Mouse (Mus musculus): ENCODE results near the gene 1700020D05Rik. TPM values are rescaled to one million over a fixed set of nuclear protein-coding genes. Genes with fewer than 3 reads are reported as not detected.
"Not testable (repeated sequence)": the region's sequence is repeated elsewhere in the genome, so short reads cannot be mapped to it uniquely, and the experiment has no call there.

Gene 1700020D05Rik
- polyA plus RNA-seq, 1 experiment from 2014 or later = not detected

- Histone ChIP-seq H3K9me3 (no peaks in the 10 kb centered on the region), H3K36me3 (peaks cover 53% of the 10 kb centered on the region), H3K27me3 (no peaks in the 10 kb centered on the region), H3K9ac (no peak overlapping the region), H3K27ac (no peak overlapping the region), H3K4me3 (no peak overlapping the region), H3K4me2 (0 out of 2 replicates have a peak overlapping the region, but pooled peaks have one; percentile 83), H3K4me1 (peaks cover 21% of the 10 kb centered on the region)
- 78% methylated on average over 4 of the region's 4 CpGs for WGBS
- ATAC-seq (ENCODE audit: insufficient number of reproducible peaks, insufficient read depth, low FRiP score, low TSS enrichment, low read depth) = no peak
These were observed 10.9 kb downstream of the 1700020D05Rik start for GRCm38 (mm10) chr19:5492641-5493040.

GRCm38 (mm10) chr19:5490898-5491708, 12.5 kb downstream of the 1700020D05Rik start:
- no peaks in the 10 kb centered on the region for H3K9me3 ChIP-seq
- H3K36me3 ChIP-seq = peaks cover 42% of the 10 kb centered on the region
- peaks cover 36% of the 10 kb centered on the region for H3K4me1 ChIP-seq
- peak overlapping the region; percentile 99 for H3K4me3 ChIP-seq
- H3K4me2 ChIP-seq = peak overlapping the region; percentile 83
- ATAC-seq (ENCODE audit: insufficient number of reproducible peaks, insufficient read depth, low FRiP score, low TSS enrichment, low read depth) = no peak
- H3K27me3 ChIP-seq = no peaks in the 10 kb centered on the region
- peak overlapping the region; percentile 97 for H3K9ac ChIP-seq
- under 1% methylated on average over 59 of the region's 59 CpGs for WGBS
- peak overlapping the region; percentile 99 for H3K27ac ChIP-seq

GRCm38 (mm10) chr19:5490313-5490897, 13.2 kb downstream of the 1700020D05Rik start, which contains the start of gene Cfl1:
TSS of gene Cfl1 (plus strand) at chr19:5490455.
- peak within 1 kb of the TSS; percentile 99 for H3K4me3 ChIP-seq
- WGBS = under 1% methylated on average over 62 of the region's 62 CpGs
- peak within 1 kb of the TSS; percentile 83 for H3K4me2 ChIP-seq
- H3K36me3 ChIP-seq = peaks cover 42% of the 10 kb centered on the region
- ATAC-seq (ENCODE audit: insufficient number of reproducible peaks, insufficient read depth, low FRiP score, low TSS enrichment, low read depth) = peak; percentile 15
- peaks cover 38% of the 10 kb centered on the region for H3K4me1 ChIP-seq
- peak within 1 kb of the TSS; percentile 99 for H3K27ac ChIP-seq
- H3K27me3 ChIP-seq = no peaks in the 10 kb centered on the region
- H3K9ac ChIP-seq = peak within 1 kb of the TSS; percentile 97
- no peaks in the 10 kb centered on the region for H3K9me3 ChIP-seq

- H3K9me3 ChIP-seq; H3K9ac ChIP-seq; ATAC-seq (ENCODE audit: insufficient number of reproducible peaks, insufficient read depth, low FRiP score, low TSS enrichment, low read depth); H3K27me3 ChIP-seq: not testable (repeated sequence)
- WGBS = 49% methylated on average over 10 of the region's 10 CpGs
- Histone ChIP-seq H3K4me2 (peak overlapping the region; percentile 83), H3K27ac (peak overlapping the region; percentile 99), H3K4me3 (peak overlapping the region; percentile 99), H3K4me1 (peaks cover 38% of the 10 kb centered on the region), H3K36me3 (peaks cover 43% of the 10 kb centered on the region)
These were observed 13.9 kb downstream of the 1700020D05Rik start for GRCm38 (mm10) chr19:5489721-5490120.

GRCm38 (mm10) chr19:5488878-5489571, 14.6 kb downstream of the 1700020D05Rik start:
- WGBS = under 1% methylated on average over 26 of the region's 26 CpGs
- no peaks in the 10 kb centered on the region for H3K9me3 ChIP-seq
- H3K4me3 ChIP-seq = peak overlapping the region; percentile 56
- H3K4me1 ChIP-seq = peaks cover 38% of the 10 kb centered on the region
- H3K4me2 ChIP-seq = peak overlapping the region; percentile 83
- peaks cover 43% of the 10 kb centered on the region for H3K36me3 ChIP-seq
- peak overlapping the region; percentile 99 for H3K27ac ChIP-seq
- peak overlapping the region; percentile 76 for H3K9ac ChIP-seq
- no peaks in the 10 kb centered on the region for H3K27me3 ChIP-seq
- peak; percentile 83 for ATAC-seq (ENCODE audit: insufficient number of reproducible peaks, insufficient read depth, low FRiP score, low TSS enrichment, low read depth)

GRCm38 (mm10) chr19:5487768-5488550, 15.6 kb downstream of the 1700020D05Rik start, which contains the start of gene Mus81:
TSS of gene Mus81 (minus strand) at chr19:5488402.
- Histone ChIP-seq H3K4me2 (peak within 1 kb of the TSS; percentile 83), H3K36me3 (peaks cover 43% of the 10 kb centered on the region), H3K4me1 (peaks cover 38% of the 10 kb centered on the region), H3K9me3 (no peaks in the 10 kb centered on the region), H3K4me3 (peak within 1 kb of the TSS; percentile 56), H3K9ac (peak within 1 kb of the TSS; percentile 76), H3K27ac (peak within 1 kb of the TSS; percentile 99), H3K27me3 (no peaks in the 10 kb centered on the region)
- ATAC-seq (ENCODE audit: insufficient number of reproducible peaks, insufficient read depth, low FRiP score, low TSS enrichment, low read depth) = peak; percentile 64
- WGBS = under 1% methylated on average over 39 of the region's 39 CpGs

GRCm38 (mm10) chr19:5486771-5487170, 16.8 kb downstream of the 1700020D05Rik start:
- H3K4me1 ChIP-seq = peaks cover 28% of the 10 kb centered on the region
- peak overlapping the region; percentile 76 for H3K9ac ChIP-seq
- H3K4me3 ChIP-seq = peak overlapping the region; percentile 56
- H3K27ac ChIP-seq = 0 out of 2 replicates have a peak overlapping the region, but pooled peaks have one; percentile 7
- 84% methylated on average over 4 of the region's 4 CpGs for WGBS
- H3K4me2 ChIP-seq = peak overlapping the region; percentile 83
- no peaks in the 10 kb centered on the region for H3K9me3 ChIP-seq
- H3K27me3 ChIP-seq = no peaks in the 10 kb centered on the region
- no peak for ATAC-seq (ENCODE audit: insufficient number of reproducible peaks, insufficient read depth, low FRiP score, low TSS enrichment, low read depth)
- peaks cover 47% of the 10 kb centered on the region for H3K36me3 ChIP-seq

- peaks cover 52% of the 10 kb centered on the region for H3K36me3 ChIP-seq
- H3K4me1 ChIP-seq = peaks cover 26% of the 10 kb centered on the region
- peak overlapping the region; percentile 76 for H3K9ac ChIP-seq
- no peaks in the 10 kb centered on the region for H3K9me3 ChIP-seq
- 0 out of 2 replicates have a peak overlapping the region, but pooled peaks have one; percentile 83 for H3K4me2 ChIP-seq
- H3K4me3 ChIP-seq = peak overlapping the region; percentile 56; the same call in 1 of the 2 replicates
- WGBS = 83% methylated on average over 8 of the region's 8 CpGs
- ATAC-seq (ENCODE audit: insufficient number of reproducible peaks, insufficient read depth, low FRiP score, low TSS enrichment, low read depth) = no peak
- H3K27me3 ChIP-seq = no peaks in the 10 kb centered on the region
- peak overlapping the region; percentile 7; the same call in 1 of the 2 replicates for H3K27ac ChIP-seq
These were observed 17.3 kb downstream of the 1700020D05Rik start for GRCm38 (mm10) chr19:5486286-5486685.

- peaks cover 57% of the 10 kb centered on the region for H3K36me3 ChIP-seq
- H3K27me3 ChIP-seq = no peaks in the 10 kb centered on the region
- 90% methylated on average over 7 of the region's 7 CpGs for WGBS
- H3K4me2 ChIP-seq = 0 out of 2 replicates have a peak overlapping the region, but pooled peaks have one; percentile 83
- H3K4me3 ChIP-seq = no peak overlapping the region
- no peaks in the 10 kb centered on the region for H3K9me3 ChIP-seq
- peaks cover 26% of the 10 kb centered on the region for H3K4me1 ChIP-seq
- no peak overlapping the region for H3K27ac ChIP-seq
- ATAC-seq (ENCODE audit: insufficient number of reproducible peaks, insufficient read depth, low FRiP score, low TSS enrichment, low read depth) = no peak
- H3K9ac ChIP-seq = peak overlapping the region; percentile 32; the same call in 1 of the 2 replicates
These were observed 17.8 kb downstream of the 1700020D05Rik start for GRCm38 (mm10) chr19:5485821-5486220.

- Histone ChIP-seq H3K4me3 (no peak overlapping the region), H3K9me3 (no peaks in the 10 kb centered on the region), H3K4me1 (peaks cover 26% of the 10 kb centered on the region), H3K27me3 (no peaks in the 10 kb centered on the region), H3K27ac (no peak overlapping the region), H3K4me2 (no peak overlapping the region), H3K9ac (peak overlapping the region; percentile 32; the same call in 1 of the 2 replicates), H3K36me3 (peaks cover 61% of the 10 kb centered on the region)
- ATAC-seq (ENCODE audit: insufficient number of reproducible peaks, insufficient read depth, low FRiP score, low TSS enrichment, low read depth) = no peak
- WGBS = 95% methylated on average over 8 of the region's 8 CpGs
These were observed 18.2 kb downstream of the 1700020D05Rik start for GRCm38 (mm10) chr19:5485371-5485770.

Measured in embryonic facial prominence, embryonic 13.5 days (tissue).